Mouse (Mus musculus) hematopoietic stem cell, adult 5-6 weeks (primary cell): ENCODE data around the gene Lce3f. TPM values are rescaled to one million over a fixed set of nuclear protein-coding genes. Genes with fewer than 3 reads are reported as not detected.

Source experiments
- ATAC-seq, 2 experiments: fragments of 125-278 bp in 1 of 2; replicated peaks in 1 of 2; 2 replicates each; pipeline ENCODE4 v1.8.0; 2016 to 2017; ENCODE audit warnings: inconsistent platforms in 2 of 2, mild to moderate bottlenecking in 2 of 2, moderate number of reproducible peaks in 2 of 2, low read depth in 1 of 2, moderate TSS enrichment in 1 of 2; ENCODE audit not compliant: low FRiP score in 2 of 2, poor library complexity in 2 of 2, severe bottlenecking in 2 of 2, insufficient read depth in 1 of 2, low TSS enrichment in 1 of 2
- total RNA-seq: library from RNA; stranded (forward); fragments of 172-1452, 232-1000 nt; gene quantifications from 2 replicates; pipeline ENCODE4 v1.2.3, GENCODE M21; 2017

The Lce3f gene
- total RNA-seq = not detected in 2 replicates

- ATAC-seq = no peak
Measured at GRCm38 (mm10) chr3:92991926-92992325, at the start of gene Lce3f. Gene Lce3f (plus strand): TSS chr3:92992226.

GRCm38 (mm10) chr3:92944186-92944585 lies 47.8 kb upstream of the Lce3f start, which contains the start of gene Lce3c:
Gene Lce3c (plus strand): TSS chr3:92944486.
- ATAC-seq = no peak

- ATAC-seq = no peak
Measured at GRCm38 (mm10) chr3:92957090-92957489, 34.9 kb upstream of the Lce3f start, which contains the start of gene Lce3d. Gene Lce3d (plus strand): TSS chr3:92957390.

GRCm38 (mm10) chr3:92966761-92967160 lies 25.3 kb upstream of the Lce3f start, which contains the start of gene Lce3e:
Gene Lce3e (plus strand): TSS chr3:92967061.
- ATAC-seq = no peak

- ATAC-seq = no peak
Measured at GRCm38 (mm10) chr3:92978484-92978883, 13.5 kb upstream of the Lce3f start.

- peak; percentile 89 to 98 for ATAC-seq
Measured at GRCm38 (mm10) chr3:92998691-92999090, 6.7 kb downstream of the Lce3f start.

GRCm38 (mm10) chr3:93000621-93001020 lies 8.6 kb downstream of the Lce3f start:
- no peak for ATAC-seq

- ATAC-seq = no peak
Measured at GRCm38 (mm10) chr3:93002843-93003242, 10.8 kb downstream of the Lce3f start.

GRCm38 (mm10) chr3:93014378-93014801 lies 22.4 kb downstream of the Lce3f start:
- ATAC-seq = peak; percentile 46 to 51; a peak in 1 of 4 replicates

- no peak for ATAC-seq
Measured at GRCm38 (mm10) chr3:93014871-93015270, 22.8 kb downstream of the Lce3f start.

GRCm38 (mm10) chr3:93015460-93016104 lies 23.6 kb downstream of the Lce3f start, which contains the start of gene Crct1:
Gene Crct1 (minus strand): TSS chr3:93015687.
- no peak for ATAC-seq

GRCm38 (mm10) chr3:93018960-93019359 lies 26.9 kb downstream of the Lce3f start, which contains the start of gene Lce1m:
Gene Lce1m (minus strand): TSS chr3:93019060.
- no peak for ATAC-seq

GRCm38 (mm10) chr3:93021171-93021570 lies 29.1 kb downstream of the Lce3f start:
- ATAC-seq = no peak

GRCm38 (mm10) chr3:93023411-93024184 lies 31.6 kb downstream of the Lce3f start:
- ATAC-seq = no peak

GRCm38 (mm10) chr3:93025486-93025885 lies 33.5 kb downstream of the Lce3f start:
- ATAC-seq = no peak

- ATAC-seq = peak; percentile 76 to 84
Measured at GRCm38 (mm10) chr3:93031450-93031849, 39.4 kb downstream of the Lce3f start.
